Mouse (Mus musculus): ENCODE results near the gene Sorbs1.

Sorbs1 gene

DNA sequence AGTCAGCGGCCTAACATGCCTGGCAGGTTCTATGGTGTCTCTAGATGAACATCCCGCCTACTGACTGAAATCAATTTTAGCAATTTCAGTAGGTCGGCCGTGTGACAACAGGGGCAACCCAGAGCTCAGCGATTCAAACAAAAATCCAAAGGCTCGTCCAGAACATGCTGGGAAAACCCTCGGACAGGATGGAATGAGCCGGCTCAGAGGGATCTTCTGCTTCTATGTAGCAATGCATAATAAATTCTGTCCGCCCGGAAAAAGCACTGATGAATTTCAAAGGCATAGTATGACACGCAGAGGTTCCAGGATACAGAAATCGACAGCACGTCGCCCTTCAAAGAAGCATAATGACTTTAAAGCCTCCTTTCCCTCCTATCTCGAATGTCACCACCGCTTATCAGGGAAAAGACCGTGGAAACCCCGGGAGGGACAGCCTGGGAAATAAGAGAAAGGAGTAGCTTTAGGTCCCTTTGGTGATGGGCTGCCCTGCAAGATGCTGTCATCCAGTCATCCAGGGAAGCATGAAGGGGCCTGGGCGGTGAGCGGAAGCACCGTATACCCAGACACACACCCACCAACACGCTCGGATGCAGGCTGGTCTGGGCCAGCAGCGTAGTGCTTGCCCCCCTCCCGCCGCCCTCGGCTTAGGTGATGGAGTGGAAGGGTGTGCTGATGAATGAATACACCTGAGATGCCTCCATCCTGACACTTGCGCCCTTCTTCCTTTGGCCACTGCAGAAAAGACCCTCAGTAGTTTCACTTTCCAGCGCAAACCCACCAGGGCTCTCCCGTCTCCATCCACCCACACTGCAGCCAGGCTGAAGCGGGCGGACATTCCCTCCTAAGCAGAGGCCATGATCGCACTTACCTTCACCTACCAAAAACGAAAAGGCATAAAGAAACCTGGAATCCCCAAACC lies 818 bp downstream of the Sorbs1 start:
- no peak for DNase-seq (ENCODE audit: low read depth, low spot score)

DNA sequence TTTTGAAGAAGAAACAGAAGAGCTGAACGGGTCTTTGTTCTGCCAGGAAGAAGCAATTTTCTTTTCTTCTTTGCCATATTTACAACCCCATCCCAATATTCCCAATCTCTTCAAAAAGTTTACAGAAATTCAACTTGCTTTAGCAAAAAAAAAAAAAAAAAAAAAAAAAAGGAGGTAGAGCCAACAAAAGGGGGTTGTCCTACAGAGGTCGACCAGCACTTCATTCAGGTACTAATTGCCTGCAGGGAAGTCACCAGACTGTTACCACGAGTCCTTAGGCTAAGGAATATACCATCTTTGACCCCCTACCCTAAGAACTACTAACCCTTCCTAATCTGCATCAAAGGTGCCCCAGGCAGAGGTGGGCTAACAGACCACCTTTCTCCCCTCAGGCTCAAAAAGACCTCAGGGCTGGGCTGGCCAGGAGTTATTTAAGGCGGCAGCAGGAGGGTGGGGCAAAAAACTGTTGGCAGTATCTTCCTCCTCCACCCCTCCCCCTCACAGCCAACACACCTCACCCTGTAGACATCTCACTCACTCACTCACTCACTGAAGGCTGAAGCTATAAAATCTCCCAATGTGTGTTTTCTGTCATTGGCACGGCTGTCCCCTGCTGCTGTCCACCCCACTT lies 1.8 kb downstream of the Sorbs1 start:
- no peak for DNase-seq (ENCODE audit: low read depth, low spot score)

DNA sequence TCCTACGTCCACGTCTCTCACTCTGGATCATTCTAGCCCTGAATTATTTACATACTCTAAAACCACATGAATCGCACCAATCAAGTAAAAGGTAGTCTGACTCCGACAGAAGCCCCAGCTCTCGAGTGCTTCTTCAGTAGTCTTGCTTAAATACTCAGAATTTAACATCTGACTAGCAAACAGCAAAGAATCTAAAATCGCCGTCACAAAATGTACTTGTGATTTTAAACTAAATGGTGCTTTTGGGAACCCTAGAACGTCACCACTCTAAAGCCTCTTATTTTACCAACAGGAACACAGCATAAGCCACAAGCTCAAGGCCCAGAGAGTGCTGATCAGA lies 2.5 kb downstream of the Sorbs1 start:
- DNase-seq (ENCODE audit: low read depth, low spot score): no peak

DNA sequence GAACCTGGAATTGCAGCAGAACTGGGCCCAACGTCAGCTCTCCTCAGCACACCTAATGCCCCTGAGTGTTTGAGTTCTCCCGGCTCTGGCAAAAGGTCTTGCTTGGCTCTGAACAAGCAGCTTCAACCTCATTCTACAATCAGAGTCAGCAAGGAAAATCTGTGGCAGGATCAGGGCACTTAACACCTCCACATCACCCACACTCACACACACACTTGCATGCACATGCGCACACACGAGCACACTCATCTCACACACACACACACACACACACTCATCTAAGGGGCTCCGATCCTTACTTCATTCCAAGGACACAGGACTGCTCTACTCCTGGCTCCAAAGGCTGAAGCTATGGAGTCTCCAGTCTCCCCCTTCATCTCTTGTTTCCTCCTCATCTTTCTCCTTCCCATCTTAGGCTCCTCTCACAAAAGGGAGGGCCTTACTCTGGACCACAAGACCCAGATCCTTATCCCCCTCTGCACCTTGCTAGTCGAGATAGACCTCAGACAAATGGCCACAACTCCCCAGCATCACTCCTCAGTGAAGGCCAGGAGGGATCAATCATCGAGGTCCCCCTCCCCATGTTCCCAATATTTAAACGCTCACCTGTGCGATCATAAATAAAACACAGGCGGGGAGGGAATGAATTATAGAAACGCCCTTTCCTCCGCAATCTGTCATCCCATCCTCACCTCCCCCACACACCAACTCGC lies 3.0 kb downstream of the Sorbs1 start:
- no peak for DNase-seq (ENCODE audit: low read depth, low spot score)

DNA sequence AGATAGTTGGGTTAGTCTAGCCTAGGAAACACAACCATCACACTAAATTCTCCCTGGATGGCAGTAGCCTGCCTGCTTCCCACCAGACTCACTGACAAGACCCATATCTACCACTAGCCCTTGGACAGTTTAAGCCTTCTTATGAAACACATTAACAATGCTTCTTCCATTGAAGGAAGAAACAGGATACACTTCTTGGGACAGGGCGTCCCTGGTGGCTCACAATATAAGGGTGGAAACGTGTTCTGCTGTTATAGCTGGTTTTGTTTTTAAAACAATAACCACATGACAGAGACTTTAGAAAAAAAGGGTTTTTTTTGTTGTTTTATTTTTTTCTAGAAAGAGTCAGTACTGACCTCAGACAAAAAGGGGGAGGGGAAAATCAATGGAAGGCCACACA lies 4.3 kb downstream of the Sorbs1 start:
- no peak for DNase-seq (ENCODE audit: low read depth, low spot score)

DNA sequence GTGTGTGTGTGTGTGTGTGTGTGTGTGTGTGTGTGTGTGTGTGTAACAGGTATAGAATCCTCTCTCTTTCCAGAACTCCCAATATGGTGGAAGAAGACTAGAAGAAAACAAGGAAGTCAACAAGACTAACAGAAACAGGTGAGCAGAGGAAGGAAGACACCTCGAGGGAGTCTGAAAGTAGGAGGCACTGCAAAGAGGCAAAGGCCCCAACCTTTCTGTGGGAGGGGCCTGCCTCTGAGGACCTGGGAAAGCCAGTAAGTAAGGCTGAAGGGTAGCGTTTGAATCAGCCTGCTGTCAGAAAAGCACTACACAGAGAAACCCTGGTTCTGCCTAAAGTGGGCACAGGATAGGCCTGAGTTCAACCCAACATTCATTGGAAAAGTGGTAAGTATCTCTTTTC lies 4.7 kb downstream of the Sorbs1 start:
- DNase-seq (ENCODE audit: low read depth, low spot score): no peak

DNA sequence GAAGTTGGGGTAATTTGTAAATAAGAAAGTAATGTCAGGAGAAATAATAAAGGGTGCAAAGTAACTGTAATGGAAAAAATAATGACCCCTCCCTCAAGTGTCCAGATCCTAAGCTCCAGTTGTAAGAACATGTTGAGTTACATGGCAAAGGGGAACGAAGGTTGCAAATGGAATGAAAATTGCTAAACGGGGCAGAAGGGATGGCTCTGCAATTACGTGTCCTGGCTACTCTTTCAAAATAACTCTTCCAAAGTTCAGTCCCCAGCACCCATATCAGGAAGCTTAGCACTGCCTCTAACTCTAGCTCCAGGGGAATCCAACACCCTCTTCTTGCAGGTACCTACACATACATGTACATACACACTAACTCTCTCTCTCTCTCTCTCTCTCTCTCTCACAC lies 6.6 kb downstream of the Sorbs1 start:
- DNase-seq (ENCODE audit: low read depth, low spot score): no peak

DNA sequence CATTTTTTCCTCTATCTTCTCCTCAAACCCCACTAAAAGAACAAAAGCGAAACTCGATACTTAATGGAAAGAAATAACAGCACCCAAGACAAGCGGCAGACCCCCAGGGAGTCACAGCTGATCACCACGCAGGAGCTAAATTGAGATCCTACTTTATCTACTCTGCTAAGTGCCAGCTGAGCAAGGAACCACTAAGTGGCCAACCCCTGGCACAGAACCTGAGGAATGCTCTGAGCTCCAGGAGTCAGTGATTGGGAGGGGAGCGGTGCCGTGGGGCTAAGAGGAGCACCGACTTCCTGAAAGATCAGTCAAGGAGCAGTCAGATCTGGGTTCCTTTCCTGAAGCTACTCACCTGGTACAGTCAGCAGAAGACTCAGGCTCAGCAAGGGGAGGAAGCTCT lies 9.2 kb downstream of the Sorbs1 start:
- DNase-seq (ENCODE audit: low read depth, low spot score): no peak

DNA sequence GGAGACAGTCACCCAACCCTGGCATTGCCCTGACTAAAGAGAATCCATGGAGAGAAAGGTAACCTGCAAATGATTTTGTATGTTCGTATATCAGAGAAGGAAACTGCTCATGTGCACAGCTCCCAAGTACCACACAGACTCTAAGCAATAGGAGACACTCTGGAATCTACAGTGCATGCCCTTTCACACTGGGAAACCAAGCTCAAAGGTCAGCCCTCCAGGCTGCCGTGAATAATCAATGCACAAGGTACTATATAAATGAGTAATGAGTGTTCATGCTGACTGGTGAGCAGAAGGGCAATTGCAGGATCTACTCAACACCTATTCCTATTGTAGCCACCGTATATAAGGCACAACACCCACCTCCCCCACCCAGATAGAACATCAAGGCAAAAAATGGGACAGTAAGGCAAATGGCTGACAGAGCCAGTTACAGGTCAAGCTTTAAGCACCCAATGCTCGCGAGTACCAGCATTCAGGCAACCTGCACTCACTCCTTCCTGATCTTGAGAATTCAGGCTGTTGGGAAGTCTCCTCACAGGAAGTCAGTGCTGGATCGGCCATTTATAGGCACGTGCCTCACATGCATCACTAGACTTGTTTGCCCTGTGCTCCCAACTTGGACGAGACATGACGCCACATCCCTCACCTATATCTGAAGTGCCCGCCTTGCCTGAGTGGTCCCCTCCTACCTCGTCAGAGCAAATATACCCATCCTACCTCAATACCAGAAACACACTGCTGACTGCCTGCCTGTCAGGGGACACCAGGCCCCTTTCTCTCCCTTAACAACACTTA lies 13.4 kb downstream of the Sorbs1 start:
- DNase-seq (ENCODE audit: low read depth, low spot score): no peak

DNA sequence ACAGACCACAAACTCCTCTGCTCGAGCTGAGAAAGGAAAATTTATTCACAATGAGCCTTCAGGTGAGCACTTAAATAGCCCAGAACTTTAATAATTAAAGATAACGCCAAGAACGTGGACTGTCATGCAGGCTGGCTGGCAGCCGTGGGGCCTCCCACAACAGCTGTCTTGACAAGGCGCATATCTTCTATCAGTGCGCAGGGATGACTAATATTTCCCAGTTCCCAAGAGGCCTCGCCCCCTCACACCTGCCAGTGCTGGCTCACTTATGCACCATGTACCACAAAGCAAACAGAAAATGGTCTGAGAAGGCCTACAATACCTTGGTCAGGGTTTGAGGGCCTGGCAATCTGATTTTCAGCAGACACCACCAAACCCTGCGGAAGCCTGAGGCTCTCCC lies 14.4 kb downstream of the Sorbs1 start:
- DNase-seq (ENCODE audit: low read depth, low spot score): no peak

DNA sequence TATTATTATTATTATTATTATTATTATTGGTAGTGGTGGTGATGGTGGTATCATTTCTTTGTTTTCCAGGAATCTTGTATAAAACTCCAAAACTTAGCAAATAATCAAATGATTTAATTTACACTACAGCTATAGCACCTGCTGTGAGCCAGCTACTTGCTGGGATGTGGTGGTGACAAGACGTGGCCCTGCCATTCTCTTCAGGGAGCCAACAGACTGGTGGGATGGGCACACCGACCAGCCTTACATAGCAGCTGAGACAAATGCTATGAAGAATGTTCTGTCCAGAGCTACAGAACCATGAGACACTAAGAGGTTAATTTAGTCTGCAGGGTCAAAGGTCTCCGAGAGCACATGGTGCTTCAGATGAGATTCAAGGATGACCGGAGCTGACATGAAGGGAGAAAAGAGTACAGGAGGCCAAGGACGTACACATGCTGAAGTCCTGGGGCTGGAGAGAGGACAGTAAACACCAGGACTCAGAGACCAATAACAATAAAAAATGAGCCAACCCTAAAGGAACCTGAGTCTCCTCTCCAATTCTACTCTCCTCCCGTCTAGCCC lies 15.3 kb downstream of the Sorbs1 start:
- DNase-seq (ENCODE audit: low read depth, low spot score): no peak

DNA sequence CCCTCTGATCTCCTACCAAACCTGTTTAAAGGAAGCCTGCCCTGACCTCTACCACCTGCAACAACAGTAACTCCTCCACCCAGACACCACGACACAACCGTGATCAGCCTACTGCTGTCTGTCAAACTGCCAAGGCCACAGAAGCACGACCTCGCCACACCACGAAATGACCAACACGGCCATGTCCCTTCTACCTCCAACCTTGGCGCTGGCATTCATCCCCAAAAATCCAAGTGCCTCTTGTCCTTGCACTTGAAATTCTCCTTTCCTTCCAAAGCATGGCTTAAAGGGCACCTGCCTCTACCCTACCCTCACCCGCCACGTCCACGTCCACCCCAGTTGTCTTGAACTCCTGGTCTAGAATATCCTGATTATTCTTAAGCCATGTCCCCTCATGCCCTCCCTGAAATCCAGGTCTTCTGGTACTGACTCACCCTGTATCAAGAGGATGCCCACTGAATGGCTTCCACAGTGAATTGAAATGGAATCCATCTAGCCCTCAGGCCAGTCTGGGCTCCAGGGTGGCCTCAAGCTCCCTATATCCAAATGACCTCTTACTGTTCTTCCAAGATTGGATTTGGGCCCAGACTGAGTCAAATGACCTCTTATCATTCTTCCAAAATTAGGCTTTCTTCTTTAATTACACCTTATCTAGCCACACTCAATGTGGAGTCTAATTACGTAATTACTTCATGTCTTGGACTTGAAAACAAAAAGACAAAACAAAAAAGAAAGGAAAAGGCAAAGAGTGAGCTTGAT lies 16.9 kb downstream of the Sorbs1 start:
- no peak for DNase-seq (ENCODE audit: low read depth, low spot score)

DNA sequence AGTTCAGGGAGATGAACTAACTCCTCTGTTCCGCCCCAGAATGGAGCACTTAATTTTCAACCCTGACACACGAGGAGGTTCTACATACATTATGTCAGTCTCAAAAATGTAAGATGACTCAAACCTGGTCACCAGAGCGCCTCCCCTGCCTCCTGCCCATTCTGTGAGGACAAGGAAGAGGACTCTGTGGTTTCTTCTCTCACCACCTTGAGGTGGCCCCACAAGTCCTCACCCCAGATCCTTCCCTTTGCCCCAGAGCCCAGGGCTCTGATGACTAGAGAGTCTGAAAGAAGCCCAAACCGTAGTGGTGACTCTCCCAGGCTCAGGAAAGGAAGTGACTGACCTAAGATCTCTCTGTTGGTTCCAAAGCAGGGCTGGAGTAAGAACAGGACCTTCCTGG lies 17.5 kb downstream of the Sorbs1 start:
- no peak for DNase-seq (ENCODE audit: low read depth, low spot score)

DNA sequence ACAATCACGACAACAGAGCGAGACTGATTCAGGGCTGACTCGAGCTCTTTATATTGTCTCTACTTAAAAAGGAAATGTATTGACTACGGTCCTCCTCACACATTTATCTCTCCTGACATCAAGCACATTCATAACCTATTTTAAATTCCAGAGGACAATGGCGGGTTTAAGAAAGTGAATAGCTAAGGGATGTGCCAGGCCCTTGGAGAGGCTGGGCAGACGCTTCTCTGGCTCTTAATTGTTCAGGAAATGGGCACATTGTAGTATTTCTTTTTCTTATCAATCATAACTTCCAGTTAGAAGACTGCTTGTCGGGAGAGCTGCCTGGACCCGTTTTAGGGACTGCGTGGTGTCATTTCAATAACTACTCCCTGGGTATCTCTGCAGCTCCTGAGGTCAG lies 20.7 kb downstream of the Sorbs1 start:
- DNase-seq (ENCODE audit: low read depth, low spot score): no peak

DNA sequence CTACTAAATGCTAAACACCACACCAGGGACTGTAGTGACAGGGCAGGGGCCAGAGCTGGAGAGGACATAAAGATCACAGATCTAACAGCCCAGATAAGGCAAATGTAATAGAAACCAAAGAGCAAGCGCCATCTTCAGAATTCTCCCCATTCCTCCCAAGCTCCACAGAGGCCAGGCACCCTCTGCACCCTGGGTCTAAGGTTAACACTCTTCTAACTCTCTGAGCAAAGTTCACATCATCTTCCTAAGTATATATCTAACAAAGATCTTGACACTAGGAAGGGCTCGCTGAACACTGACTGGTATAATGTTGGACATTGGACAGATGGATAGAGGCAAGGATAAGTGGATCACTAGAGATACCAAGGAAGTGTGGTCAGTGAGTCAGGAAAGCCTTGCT lies 22.1 kb downstream of the Sorbs1 start:
- no peak for DNase-seq (ENCODE audit: low read depth, low spot score)

DNA sequence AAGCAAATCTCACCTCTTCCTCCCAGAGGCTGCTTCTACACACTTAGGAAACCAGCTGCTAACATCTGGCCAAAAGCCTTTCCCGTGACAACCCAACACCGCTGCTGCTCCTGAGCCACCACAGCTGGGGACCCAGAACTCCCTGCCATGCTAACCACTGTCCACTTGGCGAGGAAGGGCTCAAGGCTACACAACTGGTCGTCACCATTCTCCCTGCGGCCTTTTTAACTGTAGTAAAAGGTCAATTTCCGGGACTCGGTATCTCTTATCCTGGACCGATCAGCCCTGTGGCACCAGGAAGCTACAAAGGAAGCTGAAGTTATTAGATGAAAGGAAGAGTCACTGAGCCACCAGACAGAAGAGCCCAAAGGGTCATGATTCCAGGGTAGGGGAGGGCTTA lies 22.8 kb downstream of the Sorbs1 start:
- no peak for DNase-seq (ENCODE audit: low read depth, low spot score)

DNA sequence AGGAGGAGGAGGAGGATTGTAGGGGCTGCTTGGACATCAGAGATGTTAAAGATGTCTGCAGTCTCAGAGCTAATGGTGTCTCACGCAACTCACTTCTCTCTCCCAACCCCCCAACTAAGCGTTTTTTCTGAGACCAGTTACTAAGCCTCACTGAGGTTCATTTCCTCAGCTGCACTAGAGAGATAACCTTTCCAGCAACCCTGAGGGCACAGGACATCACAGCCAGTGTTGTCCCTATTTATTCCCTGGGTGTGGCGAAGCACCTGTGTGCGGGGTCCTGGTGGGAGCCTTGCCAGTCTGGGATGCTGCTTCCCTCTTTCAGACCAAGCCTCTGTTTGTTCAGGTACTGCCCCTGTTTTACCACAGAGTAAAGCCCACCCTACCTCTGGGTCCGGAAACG lies 23.9 kb downstream of the Sorbs1 start:
- DNase-seq (ENCODE audit: low read depth, low spot score): no peak

DNA sequence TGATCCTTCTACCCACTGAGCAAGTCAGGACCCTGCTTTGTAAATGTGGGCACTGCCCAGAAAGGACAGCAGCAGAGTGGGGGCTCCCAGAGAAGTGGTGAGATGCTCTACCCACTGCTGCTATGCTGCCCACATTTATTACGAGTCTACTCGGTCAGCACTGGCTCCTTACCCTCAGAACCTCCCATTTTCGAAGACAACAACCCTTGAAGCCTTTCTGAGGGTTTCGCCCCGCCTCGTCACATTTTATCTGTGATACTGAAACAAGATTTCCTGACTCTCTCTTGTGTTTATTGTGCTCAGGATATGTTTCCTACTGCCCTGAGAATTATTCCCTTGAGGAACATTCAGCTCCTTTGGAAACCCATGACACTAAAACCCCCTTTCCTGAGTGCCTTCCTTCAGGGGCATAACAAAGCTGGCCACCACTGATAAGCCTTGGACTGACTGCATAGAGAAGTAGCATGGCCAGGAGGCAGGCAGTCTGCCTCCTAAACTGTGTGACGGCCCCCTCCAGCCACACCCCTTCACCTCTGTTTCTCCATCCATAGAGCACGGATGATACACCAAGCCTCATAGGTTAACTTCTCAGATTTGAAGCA lies 24.6 kb downstream of the Sorbs1 start:
- no peak for DNase-seq (ENCODE audit: low read depth, low spot score)

DNA sequence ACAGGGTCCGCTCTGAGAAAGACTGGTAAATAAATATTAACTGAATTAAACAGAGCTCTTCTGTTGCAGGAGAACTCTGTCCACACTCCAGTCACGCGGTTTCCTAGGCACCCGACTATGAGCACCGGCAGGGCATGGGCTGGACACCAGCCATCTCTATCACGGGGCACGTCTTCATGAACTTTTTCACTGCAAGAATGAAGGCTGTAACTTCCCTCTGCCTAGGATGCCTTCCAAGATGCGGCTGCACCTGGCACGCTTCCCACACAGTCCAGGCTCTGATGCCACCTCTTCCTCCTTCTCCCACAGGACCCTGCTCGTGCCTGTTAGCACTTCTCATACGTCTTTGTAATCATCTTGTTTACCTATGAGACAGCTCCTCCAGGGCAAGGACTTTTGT lies 26.0 kb downstream of the Sorbs1 start:
- DNase-seq (ENCODE audit: low read depth, low spot score): peak; percentile 50

DNA sequence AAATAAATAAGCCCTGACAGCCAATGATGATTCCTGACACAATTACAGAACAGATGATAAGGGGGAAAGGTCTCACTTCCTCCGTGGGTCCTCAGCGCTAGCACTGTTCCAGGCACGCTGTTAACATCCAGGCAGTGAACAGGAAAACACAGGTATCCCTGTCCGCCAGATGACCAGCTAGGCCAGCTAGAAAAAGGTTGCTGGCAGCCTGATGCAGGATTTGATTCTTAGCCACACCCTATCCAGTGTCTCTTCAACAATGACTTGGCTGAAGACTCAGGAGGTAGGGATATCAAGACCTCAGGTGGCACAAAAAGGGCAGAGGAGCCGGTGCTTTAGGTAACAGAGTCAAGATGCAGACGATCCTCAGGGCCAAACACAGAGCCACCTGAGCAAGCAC lies 32.5 kb downstream of the Sorbs1 start:
- no peak for DNase-seq (ENCODE audit: low read depth, low spot score)
